Comparison of ENCODE assay signal across 7 mouse cellular contexts in genomic region chr4:44757131-44757530, GRCm38 (mm10). TPM values are rescaled to one million over a fixed set of nuclear protein-coding genes. Genes with fewer than 3 reads are reported as not detected.
DNase-seq lines count a peak whose midpoint lies in the region; ATAC-seq and TF ChIP-seq lines count a peak whose summit lies in the region.
"Not testable (repeated sequence)": the region's sequence is repeated elsewhere in the genome, so short reads cannot be mapped to it uniquely, and the experiment has no call there.

No protein-coding gene starts in this region.

- not testable (repeated sequence) for DNase-seq in forebrain, embryonic 10.5 days (ENCODE audit: extremely low spot score, low spot score)

- peak overlapping the region; percentile 97 for H3K4me3 ChIP-seq in bone marrow, adult 2 months (replicated peaks; ENCODE audit: control insufficient read depth, low read depth, low read length)
- H3K4me3 ChIP-seq in forebrain, embryonic 10.5 days = peak overlapping the region; percentile 96
- peak overlapping the region; percentile 91 to 92 for H3K4me3 ChIP-seq in heart, embryonic 14.5 days (ENCODE audit: control insufficient read depth in 1 of 2, insufficient read depth in 1 of 2, low read depth in 1 of 2, low read length in 2 of 2)
- peak overlapping the region; percentile 91 for H3K4me3 ChIP-seq in intestine, embryonic 16.5 days (ENCODE audit: low read length)
- peak overlapping the region; percentile 99 for H3K4me3 ChIP-seq in limb, embryonic 15.5 days
- H3K4me3 ChIP-seq in macrophage (ENCODE audit: inconsistent target) = peak overlapping the region; percentile 88
- H3K4me3 ChIP-seq in neural tube, embryonic 14.5 days (ENCODE audit: low read depth, low read length) = peak overlapping the region; percentile 76

- H3K27ac ChIP-seq in bone marrow, adult 2 months (ENCODE audit: control insufficient read depth, insufficient read depth, low read depth, low read length, poor library complexity) = peak overlapping the region; percentile 98
- H3K27ac ChIP-seq in forebrain, embryonic 10.5 days = peak overlapping the region; percentile 96
- peak overlapping the region; percentile 86 to 88 for H3K27ac ChIP-seq in heart, embryonic 14.5 days (replicated peaks in 1 of 2; ENCODE audit: control insufficient read depth in 1 of 2, insufficient read depth in 1 of 2, low read depth in 2 of 2, low read length in 2 of 2)
- H3K27ac ChIP-seq in intestine, embryonic 16.5 days (ENCODE audit: low read length) = peak overlapping the region; percentile 96
- H3K27ac ChIP-seq in limb, embryonic 15.5 days = peak overlapping the region; percentile 93
- H3K27ac ChIP-seq in macrophage = peak overlapping the region; percentile 68
- H3K27ac ChIP-seq in neural tube, embryonic 14.5 days (ENCODE audit: low read depth, low read length) = peak overlapping the region; percentile 92

- WGBS in bone marrow, adult 2 months = 6% methylated on average over 10 of the region's 10 CpGs
- 6% methylated on average over 10 of the region's 10 CpGs for WGBS in forebrain, embryonic 10.5 days
- WGBS in heart, embryonic 14.5 days = 6% methylated on average over 10 of the region's 10 CpGs
- 8% methylated on average over 10 of the region's 10 CpGs for WGBS in intestine, embryonic 16.5 days
- 6% methylated on average over 10 of the region's 10 CpGs for WGBS in limb, embryonic 15.5 days
- 12% methylated on average over 10 of the region's 10 CpGs for WGBS in macrophage (ENCODE audit: missing documents)
- 9% methylated on average over 10 of the region's 10 CpGs for WGBS in neural tube, embryonic 14.5 days

- H3K4me2 ChIP-seq in heart, embryonic 14.5 days (ENCODE audit: low read length) = peak overlapping the region; percentile 68
- H3K4me2 ChIP-seq in intestine, embryonic 16.5 days (ENCODE audit: low read depth, low read length) = peak overlapping the region; percentile 72
- H3K4me2 ChIP-seq in limb, embryonic 15.5 days = peak overlapping the region; percentile 69
- H3K4me2 ChIP-seq in neural tube, embryonic 14.5 days (ENCODE audit: low read depth, low read length) = peak overlapping the region; percentile 80

- H3K79me2 ChIP-seq in macrophage (ENCODE audit: inconsistent target) = peaks cover 43% of the 10 kb centered on the region

- not testable (repeated sequence) for ATAC-seq in heart, embryonic 14.5 days (ENCODE audit: insufficient number of reproducible peaks, insufficient read depth, low FRiP score, low read depth); intestine, embryonic 16.5 days; limb, embryonic 15.5 days (ENCODE audit: insufficient number of reproducible peaks, low FRiP score, low TSS enrichment, low read depth); neural tube, embryonic 14.5 days (ENCODE audit: low read depth)

- not testable (repeated sequence) for TF ChIP-seq POLR2A in bone marrow, adult 2 months (IDR thresholded peaks at IDR 0.05; ENCODE audit: borderline replicate concordance, control insufficient read depth, low read depth, low read length)

- not testable (repeated sequence) for H3K27me3 ChIP-seq in forebrain, embryonic 10.5 days (ENCODE audit: poor library complexity, severe bottlenecking); heart, embryonic 14.5 days (ENCODE audit: control insufficient read depth, insufficient read depth, low read length); intestine, embryonic 16.5 days (replicated peaks; ENCODE audit: control insufficient read depth, insufficient read depth, low read length); limb, embryonic 15.5 days; neural tube, embryonic 14.5 days (ENCODE audit: control insufficient read depth, insufficient read depth, low read length)

- H3K4me1 ChIP-seq in bone marrow, adult 2 months (ENCODE audit: control insufficient read depth, insufficient read depth, low read length); heart, embryonic 14.5 days (ENCODE audit: control insufficient read depth in 2 of 2, insufficient read depth in 2 of 2, low read length in 2 of 2); intestine, embryonic 16.5 days (ENCODE audit: control insufficient read depth, insufficient read depth, low read length); limb, embryonic 15.5 days; neural tube, embryonic 14.5 days (ENCODE audit: control insufficient read depth, insufficient read depth, low read length): not testable (repeated sequence)
- peaks cover 20% of the 10 kb centered on the region for H3K4me1 ChIP-seq in forebrain, embryonic 10.5 days

- not testable (repeated sequence) for H3K9me3 ChIP-seq in forebrain, embryonic 10.5 days; heart, embryonic 14.5 days (ENCODE audit: control insufficient read depth, low read length); intestine, embryonic 16.5 days (ENCODE audit: control insufficient read depth, low read length); limb, embryonic 15.5 days; neural tube, embryonic 14.5 days (ENCODE audit: control insufficient read depth, low read length)

- H3K36me3 ChIP-seq in forebrain, embryonic 10.5 days (replicated peaks); heart, embryonic 14.5 days (ENCODE audit: control insufficient read depth, insufficient read depth, low read length); intestine, embryonic 16.5 days (ENCODE audit: control insufficient read depth, insufficient read depth, low read length); limb, embryonic 15.5 days; macrophage (ENCODE audit: inconsistent target); neural tube, embryonic 14.5 days (ENCODE audit: control insufficient read depth, insufficient read depth, low read length): not testable (repeated sequence)

- H3K9ac ChIP-seq in heart, embryonic 14.5 days (ENCODE audit: low read length) = peak overlapping the region; percentile 95
- H3K9ac ChIP-seq in intestine, embryonic 16.5 days (ENCODE audit: low read depth, low read length) = peak overlapping the region; percentile 98
- H3K9ac ChIP-seq in limb, embryonic 15.5 days = peak overlapping the region; percentile 93
- peak overlapping the region; percentile 88 for H3K9ac ChIP-seq in neural tube, embryonic 14.5 days (replicated peaks; ENCODE audit: low read depth, low read length)

- not testable (repeated sequence) for TF ChIP-seq CTCF in bone marrow, adult 2 months (IDR thresholded peaks at IDR 0.05; ENCODE audit: control insufficient read depth, insufficient read depth, low read length)

RNA-seq across cellular contexts. Expression of gene Zcchc7, which starts 1.5 kb away (rescaled TPM):
- polyA plus RNA-seq in bone marrow, adult 2 months (2011; ENCODE audit: insufficient read depth, insufficient read length, low replicate concordance, missing spikeins) = 31.5 and 43.4 TPM in 2 replicates
- 21.9 and 24.7 TPM in 2 replicates for polyA plus RNA-seq in forebrain, embryonic 10.5 days (2016; fragmentation: Nextera tagmentation; extraction: Ambion mirVana)
- 24.9 and 26.2 TPM in 2 replicates for polyA plus RNA-seq in heart, embryonic 14.5 days (2014; fragmentation: Nextera tagmentation; extraction: Ambion mirVana)
- polyA plus RNA-seq in intestine, embryonic 16.5 days (2015; fragmentation: Nextera tagmentation; extraction: Ambion mirVana) = 29.3 and 33.9 TPM in 2 replicates
- polyA plus RNA-seq in limb, embryonic 15.5 days (2015; fragmentation: Nextera tagmentation; extraction: Ambion mirVana) = 42.8 and 47.6 TPM in 2 replicates
- total RNA-seq in macrophage (2018; cell fraction: chromatin; rRNA removed) = 100 to 1,000 TPM; 117 to 269 (median 225) TPM
- 10 to 100 TPM in 6 of 26 experiments, 1 to 10 TPM in 20; 4.4 to 17.9 (median 6.9) TPM for total RNA-seq in macrophage (2018; cell fraction: cytosol; rRNA removed)
- 100 to 1,000 TPM in 20 of 26 experiments, 10 to 100 TPM in 6; 70.6 to 197 (median 123) TPM for total RNA-seq in macrophage (2018; cell fraction: nucleus; rRNA removed)
- polyA plus RNA-seq in macrophage (2018) = 9.8 to 31.5 TPM (median 16.2 TPM) in 3 replicates
- 39.5 and 53.6 TPM in 2 replicates for polyA plus RNA-seq in neural tube, embryonic 14.5 days (2014; fragmentation: Nextera tagmentation; extraction: Ambion mirVana)

RNA-seq across cellular contexts. Expression of gene Pax5, which starts 46.8 kb away (rescaled TPM):
- polyA plus RNA-seq in bone marrow, adult 2 months (2011; ENCODE audit: insufficient read depth, insufficient read length, low replicate concordance, missing spikeins) = 18.0 and 35.6 TPM in 2 replicates
- polyA plus RNA-seq in forebrain, embryonic 10.5 days (2016; fragmentation: Nextera tagmentation; extraction: Ambion mirVana) = 0.26 and 0.71 TPM in 2 replicates
- not detected in 2 replicates for polyA plus RNA-seq in heart, embryonic 14.5 days (2014; fragmentation: Nextera tagmentation; extraction: Ambion mirVana)
- 0.02 TPM in 1 of 2 replicates, not detected in the other for polyA plus RNA-seq in intestine, embryonic 16.5 days (2015; fragmentation: Nextera tagmentation; extraction: Ambion mirVana)
- 0.18 TPM in 1 of 2 replicates, not detected in the other for polyA plus RNA-seq in limb, embryonic 15.5 days (2015; fragmentation: Nextera tagmentation; extraction: Ambion mirVana)
- not detected for total RNA-seq in macrophage (2018; cell fraction: chromatin; rRNA removed)
- under 1 TPM in 11 of 26 experiments, not detected in 15; under 0.01 to 0.29 (median 0.05) TPM for total RNA-seq in macrophage (2018; cell fraction: cytosol; rRNA removed)
- total RNA-seq in macrophage (2018; cell fraction: nucleus; rRNA removed) = under 1 TPM in 1 of 26 experiments, not detected in 25; 0.05 TPM
- 0.03 TPM in 1 of 3 replicates, not detected in the others for polyA plus RNA-seq in macrophage (2018)
- 0.89 and 1.5 TPM in 2 replicates for polyA plus RNA-seq in neural tube, embryonic 14.5 days (2014; fragmentation: Nextera tagmentation; extraction: Ambion mirVana)
